Mouse (Mus musculus): ENCODE data around the gene Tmem131l. TPM values are rescaled to one million over a fixed set of nuclear protein-coding genes. Genes with fewer than 3 reads are reported as not detected.

Tmem131l gene
- polyA plus RNA-seq, 1 experiment from 2014 or later, result 26.1 TPM

DNA sequence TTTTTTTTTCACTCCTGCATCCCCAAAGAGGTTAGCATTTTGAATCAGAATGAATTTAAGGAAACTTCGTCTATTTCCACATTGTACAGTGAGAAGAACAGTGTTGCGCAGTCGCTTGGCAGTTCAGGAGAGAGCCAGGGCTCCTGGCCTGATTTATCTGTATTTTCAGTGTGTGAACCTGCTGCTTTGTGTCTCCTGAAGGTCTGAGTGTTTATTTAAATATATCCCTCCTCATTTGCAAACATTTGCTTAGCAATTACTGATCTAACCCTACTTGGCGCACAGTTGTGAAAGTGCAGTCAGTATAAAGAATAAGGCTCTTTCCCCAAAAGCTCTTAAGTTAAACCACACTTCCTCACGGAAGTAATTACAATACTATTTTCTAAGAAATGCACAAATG lies 129.3 kb downstream of the Tmem131l start:
- Histone ChIP-seq H3K27me3 (replicated peaks) (no peaks in the 10 kb centered on the region), H3K36me3 (peaks cover 12% of the 10 kb centered on the region; the same call in 1 of the 2 replicates), H3K9me3 (no peaks in the 10 kb centered on the region), H3K4me1 (replicated peaks) (no peaks in the 10 kb centered on the region), H3K4me3 (replicated peaks) (no peak overlapping the region), H3K9ac (no peak overlapping the region), H3K27ac (no peak overlapping the region), H3K4me2 (replicated peaks) (no peak overlapping the region)
- WGBS, result 82% methylated on average over 5 of the region's 5 CpGs
- no peak for ATAC-seq

- H3K9me3 ChIP-seq, result no peaks in the 10 kb centered on the region
- WGBS, result 93% methylated on average over 9 of the region's 9 CpGs
- no peaks in the 10 kb centered on the region for H3K27me3 ChIP-seq (replicated peaks)
- H3K36me3 ChIP-seq, result peaks cover 9% of the 10 kb centered on the region; the same call in 1 of the 2 replicates
- no peak overlapping the region for H3K4me2 ChIP-seq (replicated peaks)
- no peak overlapping the region for H3K4me3 ChIP-seq (replicated peaks)
- H3K4me1 ChIP-seq (replicated peaks), result no peaks in the 10 kb centered on the region
- no peak for ATAC-seq
- H3K27ac ChIP-seq, result no peak overlapping the region
- H3K9ac ChIP-seq, result no peak overlapping the region
Measured at GRCm38 (mm10) chr3:83906185-83906584, 133.8 kb downstream of the Tmem131l start.

GRCm38 (mm10) chr3:83905161-83905560 lies 134.8 kb downstream of the Tmem131l start:
- Histone ChIP-seq H3K9me3 (no peaks in the 10 kb centered on the region), H3K36me3 (peaks cover 9% of the 10 kb centered on the region; the same call in 1 of the 2 replicates), H3K4me1 (replicated peaks) (no peaks in the 10 kb centered on the region), H3K4me3 (replicated peaks) (no peak overlapping the region), H3K27me3 (replicated peaks) (no peaks in the 10 kb centered on the region), H3K9ac (no peak overlapping the region), H3K27ac (no peak overlapping the region), H3K4me2 (replicated peaks) (no peak overlapping the region)
- WGBS, result 84% methylated on average over 6 of the region's 6 CpGs
- no peak for ATAC-seq

DNA sequence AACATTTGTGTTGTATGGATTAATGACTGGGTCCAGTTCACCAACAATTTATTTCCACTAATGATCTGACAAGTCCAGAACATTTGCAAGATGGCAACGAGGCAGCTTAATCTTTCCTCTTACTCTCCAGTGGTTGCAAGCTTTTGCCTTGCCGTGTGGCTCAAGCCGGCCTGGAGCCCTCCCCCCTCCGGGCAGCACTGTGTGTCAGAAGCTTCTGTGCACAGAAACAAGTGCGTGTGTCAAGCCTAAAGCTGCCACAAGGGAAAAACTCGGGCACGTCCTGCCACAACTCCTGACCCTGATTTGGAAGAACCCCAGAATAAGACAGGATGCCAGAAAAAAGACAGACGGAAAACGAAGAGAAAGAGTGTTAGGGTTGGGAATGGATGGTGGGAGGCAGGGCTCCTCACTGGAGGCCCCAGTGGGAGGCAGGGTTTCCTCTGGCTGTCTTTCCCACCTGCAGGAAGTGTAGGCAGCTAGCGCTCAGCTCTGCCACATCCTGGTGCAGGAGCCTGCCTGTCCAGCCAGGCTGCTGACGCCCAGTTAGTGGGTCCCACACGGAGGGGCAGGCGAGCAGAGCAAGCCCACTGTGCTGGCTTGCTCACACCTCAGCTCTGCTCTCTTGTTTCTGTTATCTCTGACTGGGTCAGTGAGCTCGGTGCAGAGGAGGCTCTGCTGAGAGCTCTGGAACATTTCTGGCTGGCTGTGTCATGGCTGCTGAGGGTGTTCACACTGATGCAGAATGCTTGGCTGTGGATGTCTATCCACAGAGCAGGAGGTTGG lies 135.6 kb downstream of the Tmem131l start:
- no peaks in the 10 kb centered on the region for H3K4me1 ChIP-seq (replicated peaks)
- no peak overlapping the region for H3K9ac ChIP-seq
- no peak for ATAC-seq
- no peak overlapping the region for H3K4me3 ChIP-seq (replicated peaks)
- H3K36me3 ChIP-seq, result 0 out of 2 replicates have a peak, but pooled peaks cover 7% of the 10 kb centered on the region
- H3K27ac ChIP-seq, result no peak overlapping the region
- H3K27me3 ChIP-seq (replicated peaks), result no peaks in the 10 kb centered on the region
- no peaks in the 10 kb centered on the region for H3K9me3 ChIP-seq
- WGBS, result 74% methylated on average over 14 of the region's 14 CpGs
- H3K4me2 ChIP-seq (replicated peaks), result no peak overlapping the region

DNA sequence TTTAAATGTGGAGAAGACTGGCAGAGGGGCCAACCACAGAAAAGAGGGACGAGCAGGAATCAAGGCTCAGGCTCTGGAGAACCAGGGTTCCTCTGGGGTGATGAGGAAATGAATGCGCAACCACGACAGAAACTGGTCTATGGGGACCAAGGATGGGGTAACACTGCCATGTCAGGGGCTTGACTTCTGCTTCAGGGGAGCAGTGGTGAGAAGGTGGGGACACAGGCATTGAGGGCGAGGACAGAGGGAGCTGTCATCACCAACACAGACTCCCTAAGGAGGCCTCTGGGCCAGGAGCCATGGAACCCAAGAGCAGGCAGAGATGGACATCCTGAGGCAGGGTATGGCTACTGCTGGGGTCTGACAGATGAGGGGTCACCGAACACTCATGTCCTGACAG lies 137.0 kb downstream of the Tmem131l start:
- H3K36me3 ChIP-seq, result peaks cover 15% of the 10 kb centered on the region
- no peaks in the 10 kb centered on the region for H3K27me3 ChIP-seq (replicated peaks)
- H3K9me3 ChIP-seq, result no peaks in the 10 kb centered on the region
- H3K4me2 ChIP-seq (replicated peaks), result no peak overlapping the region
- no peak overlapping the region for H3K4me3 ChIP-seq (replicated peaks)
- no peak for ATAC-seq
- 90% methylated on average over 5 of the region's 5 CpGs for WGBS
- no peak overlapping the region for H3K27ac ChIP-seq
- no peak overlapping the region for H3K9ac ChIP-seq
- H3K4me1 ChIP-seq (replicated peaks), result no peaks in the 10 kb centered on the region

DNA sequence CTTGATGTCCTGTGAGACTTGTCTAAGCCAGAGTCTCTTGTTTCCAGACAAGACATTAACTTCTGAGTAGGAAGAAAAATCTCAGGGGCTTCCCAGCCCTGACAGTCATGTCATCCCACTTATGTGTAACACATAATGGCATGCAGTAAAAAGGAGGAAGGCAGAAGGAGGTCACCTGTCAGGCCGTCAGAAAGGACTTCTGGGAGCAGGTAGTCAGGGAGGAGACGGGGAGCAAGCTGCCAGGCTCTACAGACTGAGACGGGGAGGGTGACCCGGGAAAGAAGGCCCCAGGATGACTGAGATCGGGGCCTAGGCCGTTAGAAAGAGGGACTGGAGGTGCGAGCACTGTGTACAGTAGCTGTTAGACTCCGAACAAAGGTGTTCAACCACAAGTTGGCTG lies 137.5 kb downstream of the Tmem131l start:
- peaks cover 15% of the 10 kb centered on the region for H3K36me3 ChIP-seq

DNA sequence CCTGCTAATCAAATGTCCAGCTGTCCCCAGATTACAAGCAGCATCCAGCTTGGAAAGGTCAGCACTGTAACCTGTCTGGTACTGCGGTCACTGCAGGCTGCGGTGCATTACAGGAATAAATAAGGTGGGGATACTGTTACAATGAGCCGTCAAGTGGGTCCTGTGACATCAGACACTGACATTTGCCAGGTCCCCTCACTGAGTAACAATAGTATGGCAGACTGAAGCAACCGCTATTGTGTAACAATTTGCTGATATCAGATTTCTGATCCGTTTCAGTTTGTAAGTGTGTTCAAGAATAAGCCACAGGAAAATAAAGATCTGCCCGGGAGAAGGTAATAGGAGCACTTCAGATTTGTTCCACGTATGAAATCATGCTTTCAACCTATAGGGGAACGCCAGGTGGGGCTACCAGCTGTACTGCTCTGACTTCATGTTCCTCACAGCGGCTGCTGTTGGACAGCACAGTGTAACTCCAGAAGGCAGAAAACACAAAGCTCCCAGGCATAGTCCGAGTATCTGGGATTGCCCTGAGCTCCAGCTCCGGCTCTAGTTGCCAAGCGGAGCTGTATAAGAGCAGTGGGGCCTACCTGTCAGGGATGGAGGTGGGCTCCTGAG lies 139.1 kb downstream of the Tmem131l start:
- no peak for ATAC-seq
- H3K4me2 ChIP-seq (replicated peaks), result no peak overlapping the region
- no peaks in the 10 kb centered on the region for H3K27me3 ChIP-seq (replicated peaks)
- H3K4me3 ChIP-seq (replicated peaks), result no peak overlapping the region
- no peaks in the 10 kb centered on the region for H3K4me1 ChIP-seq (replicated peaks)
- H3K27ac ChIP-seq, result no peak overlapping the region
- no peak overlapping the region for H3K9ac ChIP-seq
- WGBS, result 86% methylated on average over 12 of the region's 12 CpGs
- no peaks in the 10 kb centered on the region for H3K9me3 ChIP-seq
- peaks cover 10% of the 10 kb centered on the region for H3K36me3 ChIP-seq

More for the DNA sequence above, 137.5 kb downstream of the Tmem131l start:
- WGBS, result 88% methylated on average over 8 of the region's 8 CpGs
- H3K27me3 ChIP-seq (replicated peaks), result no peaks in the 10 kb centered on the region
- H3K27ac ChIP-seq, result no peak overlapping the region
- H3K9ac ChIP-seq, result no peak overlapping the region
- no peaks in the 10 kb centered on the region for H3K4me1 ChIP-seq (replicated peaks)
- H3K4me3 ChIP-seq (replicated peaks), result no peak overlapping the region
- H3K4me2 ChIP-seq (replicated peaks), result no peak overlapping the region
- ATAC-seq, result no peak
- no peaks in the 10 kb centered on the region for H3K9me3 ChIP-seq

GRCm38 (mm10) chr3:83899556-83899955 lies 140.4 kb downstream of the Tmem131l start:
- Histone ChIP-seq H3K4me3 (replicated peaks) (no peak overlapping the region), H3K4me2 (replicated peaks) (no peak overlapping the region), H3K27me3 (replicated peaks) (no peaks in the 10 kb centered on the region), H3K27ac (no peak overlapping the region), H3K9ac (no peak overlapping the region), H3K9me3 (no peaks in the 10 kb centered on the region), H3K36me3 (peaks cover 10% of the 10 kb centered on the region), H3K4me1 (replicated peaks) (no peaks in the 10 kb centered on the region)
- WGBS, result 52% methylated on average over 8 of the region's 8 CpGs
- ATAC-seq, result 0 out of 2 replicates have a peak, but pooled peaks have one; percentile 49

DNA sequence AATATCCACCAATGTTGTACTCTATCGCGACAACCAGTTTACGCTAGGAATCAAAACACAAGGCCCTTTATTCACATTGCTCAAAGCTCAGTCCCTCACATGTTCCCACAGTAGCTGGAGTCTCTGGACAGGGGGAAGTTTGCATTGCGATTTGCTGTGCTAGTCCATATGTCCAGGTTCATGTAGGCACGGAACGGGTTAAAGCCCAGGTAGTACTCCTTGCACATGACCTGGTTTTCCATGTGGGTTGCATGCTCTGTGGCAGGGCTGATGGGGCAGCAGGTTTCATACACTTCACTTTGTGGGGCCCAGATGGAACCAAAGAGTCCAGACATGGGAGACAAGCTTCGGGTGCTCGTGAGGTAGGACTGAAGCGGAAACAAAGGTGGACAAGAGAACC lies 141.7 kb downstream of the Tmem131l start:
- ATAC-seq, result no peak
- Histone ChIP-seq H3K9ac (no peak overlapping the region), H3K4me1 (replicated peaks) (no peaks in the 10 kb centered on the region), H3K4me3 (replicated peaks) (no peak overlapping the region), H3K9me3 (no peaks in the 10 kb centered on the region), H3K36me3 (peaks cover 10% of the 10 kb centered on the region), H3K27ac (no peak overlapping the region), H3K27me3 (replicated peaks) (no peaks in the 10 kb centered on the region), H3K4me2 (replicated peaks) (no peak overlapping the region)
- 95% methylated on average over 9 of the region's 9 CpGs for WGBS

GRCm38 (mm10) chr3:83895811-83896210 lies 144.2 kb downstream of the Tmem131l start:
- Histone ChIP-seq H3K9ac (no peak overlapping the region), H3K4me2 (replicated peaks) (no peak overlapping the region), H3K27ac (no peak overlapping the region), H3K4me3 (replicated peaks) (no peak overlapping the region), H3K27me3 (replicated peaks) (no peaks in the 10 kb centered on the region), H3K9me3 (no peaks in the 10 kb centered on the region), H3K36me3 (peaks cover 10% of the 10 kb centered on the region), H3K4me1 (replicated peaks) (no peaks in the 10 kb centered on the region)
- 26% methylated on average over 3 of the region's 3 CpGs for WGBS
- ATAC-seq, result no peak

DNA sequence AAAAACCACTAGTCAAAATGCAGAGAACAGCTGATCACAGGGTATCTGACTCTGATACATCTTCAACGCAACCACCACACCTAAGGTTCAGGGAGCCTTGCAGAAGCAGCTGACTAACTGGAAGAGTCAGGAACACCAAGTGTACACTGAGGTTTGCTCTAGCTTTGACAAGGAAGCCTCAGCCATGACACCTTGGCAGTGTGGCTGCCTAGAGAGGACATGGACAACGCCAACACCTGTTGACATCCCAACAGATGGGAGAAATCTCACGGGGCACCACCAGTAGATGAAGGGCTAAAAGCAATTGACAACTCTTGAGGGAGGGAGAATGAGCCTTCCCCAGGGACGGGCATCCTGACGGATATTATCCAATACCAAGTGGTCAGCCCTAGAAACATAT lies 144.9 kb downstream of the Tmem131l start:
- WGBS, result 92% methylated on average over 5 of the region's 5 CpGs
- no peaks in the 10 kb centered on the region for H3K4me1 ChIP-seq (replicated peaks)

GRCm38 (mm10) chr3:83885163-83885562 lies 154.8 kb downstream of the Tmem131l start:
- H3K9me3 ChIP-seq, result no peaks in the 10 kb centered on the region
- H3K4me2 ChIP-seq (replicated peaks), result no peak overlapping the region
- no peak overlapping the region for H3K4me3 ChIP-seq (replicated peaks)
- no peak overlapping the region for H3K27ac ChIP-seq
- no peaks in the 10 kb centered on the region for H3K27me3 ChIP-seq (replicated peaks)
- 52% methylated on average over 2 of the region's 2 CpGs for WGBS
- ATAC-seq, result no peak
- H3K4me1 ChIP-seq (replicated peaks), result no peaks in the 10 kb centered on the region
- no peak overlapping the region for H3K9ac ChIP-seq
- H3K36me3 ChIP-seq, result no peaks in the 10 kb centered on the region

More for the DNA sequence above, 144.9 kb downstream of the Tmem131l start:
- ATAC-seq, result no peak
- no peak overlapping the region for H3K9ac ChIP-seq
- H3K27ac ChIP-seq, result no peak overlapping the region
- no peaks in the 10 kb centered on the region for H3K27me3 ChIP-seq (replicated peaks)
- H3K36me3 ChIP-seq, result peaks cover 10% of the 10 kb centered on the region
- no peak overlapping the region for H3K4me3 ChIP-seq (replicated peaks)
- no peaks in the 10 kb centered on the region for H3K9me3 ChIP-seq
- no peak overlapping the region for H3K4me2 ChIP-seq (replicated peaks)

All from intestine, embryonic 15.5 days (tissue).